Mouse (Mus musculus): Measurements from ENCODE around the gene Card11.

Gene Card11

DNA sequence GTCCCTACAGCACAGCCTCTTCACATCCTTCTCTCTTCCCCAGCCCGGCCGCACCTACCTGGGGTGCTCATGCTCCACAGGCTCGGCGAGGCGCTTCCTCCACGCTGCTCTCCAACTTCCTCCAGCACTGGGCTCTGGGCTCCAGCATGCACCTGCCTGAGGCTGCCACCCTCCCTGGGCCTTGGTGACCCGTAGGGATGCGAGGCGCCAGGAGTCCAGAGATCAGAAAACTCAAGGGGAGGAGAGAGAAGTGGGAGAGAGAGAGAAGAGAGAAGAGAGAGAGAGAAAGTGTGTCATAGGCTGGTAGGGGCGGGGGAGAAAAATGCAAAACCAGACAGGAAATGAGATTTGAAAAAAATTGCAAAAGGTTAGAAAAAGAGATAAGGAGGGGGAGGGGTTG is at the start of gene Card11:
Gene Card11, minus strand, starts transcription at position 234 of the 400 bp plus-strand sequence.
- no peak for DNase-seq

DNA sequence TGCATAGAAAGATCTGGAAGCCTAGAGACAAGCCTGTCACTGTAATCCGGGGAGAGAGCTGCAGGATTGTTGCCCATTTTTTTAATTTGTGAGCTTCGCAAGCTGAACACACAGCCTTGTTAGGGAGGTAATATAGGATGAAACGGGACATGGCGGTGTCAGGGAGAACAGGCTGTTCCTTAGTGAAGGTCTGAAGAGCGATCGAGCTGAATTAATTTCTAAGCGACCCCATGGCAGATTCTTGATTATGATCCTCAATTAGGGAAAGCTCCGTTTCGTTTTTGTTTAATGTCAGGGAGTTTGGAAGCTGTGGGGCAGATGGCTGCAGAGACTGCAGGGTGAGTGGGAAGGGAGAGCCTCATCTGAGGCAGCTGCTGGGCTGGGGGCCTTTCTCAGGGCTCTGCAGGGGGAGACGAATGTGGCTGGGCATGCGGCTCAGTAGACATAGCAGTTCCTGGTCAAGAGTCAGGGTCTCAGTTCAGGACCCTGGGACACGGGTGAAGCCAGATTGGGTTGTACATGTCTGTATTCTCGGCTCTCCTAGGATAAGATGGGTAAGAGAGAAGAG is 47.4 kb upstream of the Card11 start:
- DNase-seq = no peak

DNA sequence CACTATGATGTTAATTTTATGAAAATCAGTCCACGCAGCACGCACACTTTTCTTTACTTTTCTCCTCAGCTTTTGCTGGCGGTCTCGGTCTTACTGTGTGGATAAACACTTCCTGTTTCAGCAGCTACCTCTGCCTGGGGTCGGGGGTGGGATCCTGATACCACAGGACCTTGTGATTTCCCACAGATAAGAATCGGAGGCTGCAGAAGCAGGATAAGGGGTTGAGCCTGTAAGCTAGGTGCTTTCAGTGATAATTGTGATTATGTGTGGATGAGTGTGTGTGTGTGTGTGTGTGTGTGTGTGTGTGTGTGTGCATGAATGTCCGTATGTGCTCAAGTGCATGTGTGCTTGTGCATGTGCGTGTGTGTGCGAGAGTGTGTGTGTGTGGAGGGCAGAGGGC is 44.6 kb upstream of the Card11 start:
- DNase-seq = no peak

DNA sequence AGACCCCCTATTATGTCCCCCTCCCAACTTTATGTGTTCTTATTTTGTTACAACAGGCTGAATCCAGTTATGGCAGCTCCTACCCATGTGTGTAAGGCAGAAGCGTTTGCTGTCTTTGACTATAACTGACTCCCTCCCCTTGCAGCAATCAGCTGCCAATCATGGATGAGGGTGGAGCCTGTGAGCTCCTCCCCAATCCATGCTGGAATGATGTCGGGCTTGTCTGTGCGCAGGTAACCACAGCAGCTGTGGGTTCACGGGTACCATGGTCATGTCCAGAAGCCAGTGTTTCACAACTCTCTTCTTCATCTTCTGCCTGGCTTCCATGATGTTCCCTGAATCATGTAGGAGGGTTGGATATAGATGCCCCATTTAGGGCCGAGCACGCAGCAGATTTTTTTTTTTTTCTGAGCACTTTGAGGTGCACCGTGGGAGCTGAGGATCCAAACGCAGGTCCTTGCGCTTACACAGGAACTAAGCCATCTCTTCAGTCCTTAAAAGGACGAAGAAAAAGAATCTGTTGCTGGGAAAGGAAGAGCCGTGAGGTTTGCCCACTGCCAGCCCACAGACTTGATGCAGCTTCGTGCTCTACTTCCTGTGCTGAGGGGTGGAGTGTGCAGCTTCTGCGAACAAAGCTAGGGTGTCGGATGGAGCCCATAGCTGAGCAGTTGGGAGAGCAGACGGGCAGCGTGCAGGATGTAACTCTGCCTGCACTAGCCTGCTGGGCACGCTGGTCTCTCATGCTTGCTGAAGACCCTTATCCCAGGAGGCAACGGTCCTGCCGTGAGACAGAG is 43.5 kb upstream of the Card11 start:
- DNase-seq = no peak

DNA sequence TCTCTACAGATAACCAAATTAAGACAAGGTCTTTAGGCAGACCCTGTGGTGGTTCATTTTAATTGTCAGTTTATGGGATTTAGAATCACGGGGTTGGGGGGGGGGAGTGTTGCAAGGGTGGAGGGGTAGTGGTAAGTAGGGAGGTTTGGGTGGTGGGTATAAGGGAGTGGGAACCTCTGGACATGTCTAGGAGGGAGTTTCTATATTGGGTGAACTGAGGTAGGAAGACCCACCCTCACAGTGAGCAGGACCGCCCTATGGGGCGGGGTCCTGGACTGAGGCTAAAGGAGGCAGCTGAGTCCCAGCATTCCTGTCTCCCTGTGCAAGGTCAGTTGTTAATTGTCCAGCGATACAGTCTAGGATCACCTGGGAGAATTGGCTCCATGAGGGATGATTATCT is 42.0 kb upstream of the Card11 start:
- no peak for DNase-seq

DNA sequence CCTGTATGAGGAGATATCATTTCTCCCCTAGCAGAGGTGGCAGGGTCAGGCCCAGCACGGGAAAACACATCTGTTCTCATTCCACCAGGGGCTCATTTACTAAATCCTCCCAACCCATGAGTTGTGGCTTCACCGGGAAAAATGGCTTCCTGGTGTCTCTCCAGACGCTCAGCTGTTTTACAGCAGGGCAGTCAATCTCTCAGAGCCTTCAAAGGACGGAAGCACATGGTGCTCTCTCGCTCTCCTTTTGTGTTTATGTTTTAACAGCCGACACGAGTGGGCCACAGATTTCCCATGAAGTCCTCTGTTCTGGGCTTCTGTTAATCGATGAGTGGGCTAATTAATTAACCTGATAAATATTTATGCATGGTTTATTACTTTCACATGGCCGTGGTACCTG is 40.5 kb upstream of the Card11 start:
- no peak for DNase-seq

DNA sequence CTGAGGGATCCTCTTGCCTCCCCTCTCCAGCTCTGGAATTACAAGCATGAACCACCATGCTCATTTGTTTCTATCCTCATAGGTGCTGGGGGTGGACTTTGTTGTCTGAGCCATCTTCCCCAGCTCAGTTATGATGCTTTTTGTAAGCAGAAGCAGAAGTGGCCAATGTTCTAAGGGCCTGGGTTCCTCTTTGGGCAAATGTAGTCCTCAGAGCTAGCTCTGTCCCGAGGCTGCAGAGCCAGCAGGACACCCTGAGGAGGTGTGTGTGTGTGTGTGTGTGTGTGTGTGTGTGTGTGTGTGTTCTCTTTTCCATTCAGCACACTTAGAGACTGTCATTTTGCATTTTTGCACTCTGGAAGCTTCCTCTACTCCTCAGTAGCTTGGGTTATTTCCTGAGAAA is 38.0 kb upstream of the Card11 start:
- no peak for DNase-seq

DNA sequence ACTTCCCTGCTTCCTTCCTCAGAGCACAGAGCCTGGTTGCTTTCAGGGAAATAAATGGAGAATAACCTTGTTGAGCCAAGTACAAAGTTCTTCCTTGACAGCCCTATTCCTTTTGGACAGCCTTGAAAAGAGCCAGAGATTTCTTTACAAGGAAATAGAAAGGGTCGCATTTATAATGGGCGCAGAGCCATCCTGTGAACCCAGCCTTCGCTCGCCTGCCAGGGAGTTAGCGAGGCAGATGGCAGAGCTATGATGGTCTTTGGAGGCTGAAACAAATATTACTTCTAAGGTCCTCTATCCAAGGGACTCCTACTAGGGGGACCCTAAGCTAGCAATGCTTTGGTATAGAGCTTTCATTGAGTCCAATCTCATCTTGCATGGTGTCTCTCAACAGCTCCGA is 35.0 kb upstream of the Card11 start:
- no peak for DNase-seq

DNA sequence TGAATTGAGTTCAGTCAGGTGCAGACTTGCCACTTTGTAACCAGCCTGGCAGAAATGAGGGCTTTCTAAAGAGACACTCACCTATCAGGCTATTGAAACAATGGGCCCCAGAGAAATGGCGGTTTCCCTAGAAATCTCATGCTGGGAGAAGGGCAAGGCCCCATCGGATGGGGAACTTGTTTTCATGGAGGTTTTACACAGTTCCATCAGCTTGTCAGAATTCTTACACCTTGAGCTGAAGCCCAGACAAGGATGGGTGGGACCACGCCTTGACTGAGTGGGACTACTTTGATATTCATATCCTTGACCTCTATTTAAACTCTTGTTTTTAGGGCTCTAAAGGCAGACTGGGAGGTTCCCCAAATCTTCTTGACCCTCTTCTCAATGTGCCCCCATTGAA is 33.9 kb upstream of the Card11 start:
- no peak for DNase-seq

DNA sequence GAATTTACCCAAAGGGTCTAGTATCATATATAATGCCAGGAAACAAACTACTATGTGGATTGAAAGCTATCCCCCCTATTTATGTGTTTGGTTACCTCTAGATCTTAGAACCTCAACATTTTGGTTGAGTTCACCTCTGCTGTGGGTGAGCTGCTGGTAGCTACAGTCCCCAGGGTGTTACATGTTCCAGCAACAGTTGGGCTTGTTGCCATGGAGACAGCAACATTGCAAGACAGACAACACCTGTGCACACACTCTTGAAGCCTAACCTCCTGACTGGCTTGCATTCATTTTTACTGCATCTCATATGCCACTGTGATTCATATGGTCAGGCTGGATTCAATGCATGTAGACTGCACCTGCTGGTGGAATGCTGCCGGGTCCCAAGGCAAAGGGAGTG is 32.6 kb upstream of the Card11 start:
- no peak for DNase-seq

DNA sequence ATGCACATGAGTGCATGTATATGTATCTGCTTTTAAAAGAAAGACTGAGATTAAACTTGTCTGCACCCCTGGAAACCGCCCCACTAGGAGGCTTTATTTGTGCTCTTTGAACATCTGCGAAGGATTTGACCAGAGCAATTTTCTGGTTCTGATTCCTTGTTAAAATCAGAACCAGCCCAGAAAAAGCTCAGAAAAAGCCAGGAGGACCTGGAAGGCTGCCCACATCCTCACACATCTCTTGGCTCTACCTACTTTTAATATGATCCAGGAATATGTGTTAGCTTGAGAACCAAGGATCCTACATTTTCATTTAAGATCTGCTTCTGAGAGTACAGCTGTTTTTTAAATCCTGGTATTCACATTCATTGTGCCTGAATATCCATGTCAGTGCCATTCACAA is 29.0 kb upstream of the Card11 start:
- no peak for DNase-seq

DNA sequence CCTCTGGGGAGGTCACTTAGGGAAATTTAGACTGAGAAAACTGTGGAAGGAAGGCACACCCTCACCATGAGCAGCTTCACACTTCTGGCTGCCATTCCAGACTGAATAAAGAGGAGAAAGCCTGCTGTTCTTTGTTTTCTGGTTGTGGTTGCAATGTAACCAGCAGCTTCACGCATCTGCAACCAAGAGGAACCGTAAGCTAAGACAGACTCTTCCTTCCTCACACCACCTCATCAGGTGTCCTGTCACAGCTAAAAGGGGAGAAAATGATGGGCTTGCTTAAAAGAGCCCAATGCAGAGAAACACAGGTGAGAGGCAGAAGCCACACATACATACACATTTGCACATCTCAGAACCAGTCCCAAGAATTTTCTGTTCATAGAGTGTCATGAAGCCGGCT is 25.3 kb upstream of the Card11 start:
- DNase-seq = no peak

DNA sequence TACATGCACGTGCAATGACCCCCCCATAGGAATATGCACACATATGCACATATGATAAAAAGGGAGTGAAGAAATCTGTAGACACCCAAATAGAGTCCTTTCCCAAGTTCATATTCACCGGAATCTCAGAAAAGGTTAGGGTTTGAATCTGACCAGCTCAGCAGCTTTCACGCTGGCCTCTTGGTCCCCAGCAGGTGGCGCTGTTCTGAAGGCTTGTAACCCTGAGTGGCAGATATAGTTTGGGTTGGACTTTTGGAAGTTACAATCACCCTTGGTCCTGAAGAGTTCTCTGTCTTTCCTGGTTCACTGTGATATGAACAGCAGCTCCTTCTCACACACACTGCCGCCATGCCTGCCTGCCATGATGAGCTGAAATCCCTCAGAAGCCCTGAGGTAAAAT is 24.1 kb upstream of the Card11 start:
- no peak for DNase-seq

DNA sequence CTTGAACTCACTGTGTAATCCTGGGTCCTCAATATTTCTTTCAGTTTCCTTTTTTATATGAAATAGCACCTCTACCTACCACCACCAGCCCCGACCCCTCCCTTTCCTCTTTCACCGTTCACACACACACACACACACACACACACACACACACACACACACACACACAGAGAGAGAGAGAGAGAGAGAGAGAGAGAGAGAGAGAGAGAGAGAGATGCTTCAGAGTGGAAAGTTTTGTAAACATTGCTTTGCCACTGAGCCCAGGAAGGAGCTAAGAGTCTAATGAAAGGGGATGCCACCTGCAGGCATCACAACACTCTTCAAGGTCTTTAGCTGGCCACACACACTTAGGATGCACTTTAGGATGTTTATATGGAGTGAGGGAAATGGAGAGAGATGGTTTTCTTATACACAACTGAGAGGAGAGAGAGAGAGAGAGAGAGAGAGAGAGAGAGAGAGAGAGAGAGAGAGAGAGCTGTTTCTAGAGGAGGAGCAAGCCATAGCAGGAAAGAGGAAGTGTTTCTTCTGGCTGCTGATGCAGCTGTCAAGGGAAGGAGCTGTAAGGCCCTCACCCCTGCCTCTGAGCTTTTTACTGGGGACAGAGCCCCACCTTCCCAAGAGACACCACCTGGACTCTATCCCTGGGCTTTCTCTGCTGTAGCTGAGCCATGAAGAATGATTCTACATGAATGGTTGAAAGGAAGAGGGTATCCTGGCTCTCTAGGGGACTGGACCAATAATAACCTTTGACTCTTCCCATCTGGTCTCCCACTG is 17.7 kb upstream of the Card11 start:
- DNase-seq = no peak

DNA sequence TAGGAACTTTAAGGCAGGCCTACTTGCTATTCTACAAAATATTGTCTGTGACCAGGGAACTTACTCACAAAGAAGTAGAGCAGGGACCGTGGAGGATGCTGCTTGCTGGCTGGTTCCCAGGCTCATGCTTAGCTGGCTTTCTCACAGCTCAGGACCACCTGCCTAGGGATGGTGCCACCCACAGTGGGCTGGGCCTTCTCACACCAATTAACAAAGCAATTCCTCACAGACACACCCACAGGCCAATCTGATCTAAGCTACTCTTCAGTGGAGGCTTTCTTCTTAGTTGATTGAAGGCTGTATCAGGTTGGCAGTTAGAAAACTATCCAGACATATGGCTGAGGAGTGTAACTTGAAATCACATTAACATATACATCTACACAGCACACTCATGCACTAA is 15.7 kb upstream of the Card11 start:
- DNase-seq = no peak

DNA sequence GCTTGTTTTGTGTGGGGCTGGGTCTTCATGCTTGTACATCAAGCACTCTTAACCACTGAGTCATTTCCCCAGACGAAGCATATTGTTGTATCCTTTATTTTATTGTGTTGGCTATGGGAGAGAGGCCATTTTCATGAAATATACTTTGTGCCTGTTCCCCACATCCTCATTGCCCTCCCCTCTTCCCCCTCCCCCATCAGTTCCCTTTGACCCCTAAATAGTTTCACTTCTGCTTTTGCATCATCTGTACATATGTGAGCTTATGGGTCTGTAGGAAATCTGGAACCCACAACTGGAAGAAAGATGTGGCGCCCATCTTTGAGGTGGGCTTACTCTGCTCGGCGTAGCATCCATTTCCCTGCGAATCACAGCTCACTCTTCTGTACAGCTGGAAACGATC is 13.8 kb upstream of the Card11 start:
- no peak for DNase-seq

DNA sequence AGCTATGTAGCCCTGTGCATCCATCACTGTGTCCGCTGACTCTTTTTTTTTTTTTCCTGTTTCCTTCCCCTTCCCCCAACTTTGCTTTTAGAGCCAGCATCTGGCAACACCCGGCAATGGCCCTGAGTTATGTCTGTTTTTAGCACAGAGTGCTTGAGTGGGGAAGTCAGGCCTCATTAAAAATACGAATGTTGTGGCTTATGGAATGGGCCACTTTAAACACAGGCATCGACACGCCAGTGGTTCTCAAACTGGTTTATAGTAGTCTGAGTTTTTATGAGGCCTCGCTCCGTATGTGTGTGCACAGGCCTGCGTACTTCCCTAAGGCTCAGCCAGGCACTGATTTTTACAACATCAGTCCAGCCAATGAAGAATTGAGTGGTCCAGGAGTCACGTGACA is 13.1 kb upstream of the Card11 start:
- DNase-seq = peak; percentile 29

DNA sequence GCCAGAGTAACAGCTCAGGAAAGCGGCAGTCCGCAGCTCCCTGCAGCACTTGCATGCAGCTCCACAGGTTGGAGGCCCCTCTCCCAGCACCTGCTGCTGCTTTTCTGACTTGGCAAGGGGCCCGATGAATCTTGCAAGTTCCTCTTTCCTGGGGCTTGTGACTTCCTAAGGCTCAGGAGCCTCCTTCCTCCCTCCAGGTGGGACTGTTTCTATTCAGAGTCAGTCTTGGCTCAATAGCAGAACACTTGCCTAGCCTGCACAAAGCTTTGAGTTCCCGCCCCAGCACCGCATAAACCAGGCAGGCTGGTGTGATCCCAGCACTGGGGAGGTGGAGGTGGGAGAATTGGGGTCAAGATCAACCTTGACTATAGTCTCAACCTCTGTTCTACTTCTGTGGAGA is 5.1 kb upstream of the Card11 start:
- no peak for DNase-seq

DNA sequence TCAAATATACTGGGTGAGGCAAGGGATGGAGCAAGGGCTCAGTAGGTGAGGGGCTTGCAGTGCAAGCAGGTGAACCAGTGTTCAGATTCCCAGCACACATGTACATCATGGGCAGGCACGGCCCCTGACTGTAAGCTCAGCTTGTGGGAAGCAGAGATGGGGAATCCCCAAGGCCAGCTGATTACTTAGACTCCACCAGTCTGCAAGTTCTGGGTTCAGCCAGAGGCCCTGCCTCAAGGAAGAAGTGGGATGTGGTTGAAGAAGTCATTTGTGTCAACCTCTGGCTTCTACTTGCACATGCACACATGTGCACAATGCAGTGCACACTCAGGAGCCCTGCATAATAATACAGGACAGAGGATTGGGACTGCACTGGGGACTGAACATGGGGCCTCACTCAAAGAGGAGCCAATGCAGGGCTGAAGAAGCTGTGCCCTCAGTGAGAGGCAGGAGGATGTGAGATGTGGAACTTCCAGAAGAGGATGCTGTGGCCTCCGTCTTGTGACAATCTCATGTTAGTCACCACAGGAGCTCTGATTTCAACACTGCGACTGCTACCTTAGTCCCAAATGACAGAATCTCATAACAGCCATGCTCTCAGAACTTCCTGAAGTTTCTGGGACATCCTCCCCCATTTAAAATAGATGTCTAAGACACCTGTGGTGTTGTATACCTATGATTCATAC is 3.8 kb upstream of the Card11 start:
- no peak for DNase-seq

DNA sequence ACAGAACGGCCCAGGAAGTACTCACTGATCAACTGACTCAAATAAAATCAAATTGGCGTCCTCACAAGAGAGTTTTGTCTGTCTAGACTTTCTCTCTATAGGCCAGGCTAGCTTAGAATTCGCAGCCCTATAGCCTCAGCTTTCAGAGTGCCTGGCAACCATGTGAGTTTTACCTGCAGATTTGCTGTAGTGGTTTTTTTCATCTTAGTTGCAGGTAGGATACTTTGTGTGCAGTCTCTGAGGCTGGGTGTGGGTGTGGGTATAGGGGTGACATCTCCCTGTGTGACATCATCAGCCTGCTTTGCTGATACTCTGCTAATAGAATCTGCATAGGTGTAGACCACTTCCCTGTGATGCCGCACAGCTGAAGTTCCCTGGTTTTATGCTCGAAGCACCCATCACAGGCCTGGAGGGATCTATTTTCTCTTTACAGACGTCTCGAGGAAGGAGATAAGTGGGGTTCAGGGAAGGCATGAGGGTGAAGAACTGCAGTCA is 1.2 kb downstream of the Card11 start:
- no peak for DNase-seq

DNA sequence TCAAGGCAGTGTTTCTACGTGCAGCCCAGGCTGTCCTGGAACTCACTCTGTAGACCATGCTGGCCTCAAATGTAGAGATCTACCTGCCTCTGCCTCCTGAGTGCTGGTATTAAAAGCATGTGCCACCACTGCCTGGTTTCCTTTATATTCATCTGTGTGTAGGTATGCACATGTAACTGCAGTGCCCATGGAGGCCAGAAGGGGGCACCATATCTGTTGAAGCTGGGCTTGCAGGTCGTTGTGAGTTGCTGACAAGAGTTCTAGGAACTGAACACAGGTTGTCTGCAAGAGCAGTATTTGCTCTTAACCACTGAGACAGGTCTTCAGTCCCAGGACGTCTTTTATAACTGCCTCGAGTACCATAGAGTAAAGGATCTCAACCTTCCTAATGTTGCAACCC is 2.6 kb downstream of the Card11 start:
- DNase-seq = no peak

DNA sequence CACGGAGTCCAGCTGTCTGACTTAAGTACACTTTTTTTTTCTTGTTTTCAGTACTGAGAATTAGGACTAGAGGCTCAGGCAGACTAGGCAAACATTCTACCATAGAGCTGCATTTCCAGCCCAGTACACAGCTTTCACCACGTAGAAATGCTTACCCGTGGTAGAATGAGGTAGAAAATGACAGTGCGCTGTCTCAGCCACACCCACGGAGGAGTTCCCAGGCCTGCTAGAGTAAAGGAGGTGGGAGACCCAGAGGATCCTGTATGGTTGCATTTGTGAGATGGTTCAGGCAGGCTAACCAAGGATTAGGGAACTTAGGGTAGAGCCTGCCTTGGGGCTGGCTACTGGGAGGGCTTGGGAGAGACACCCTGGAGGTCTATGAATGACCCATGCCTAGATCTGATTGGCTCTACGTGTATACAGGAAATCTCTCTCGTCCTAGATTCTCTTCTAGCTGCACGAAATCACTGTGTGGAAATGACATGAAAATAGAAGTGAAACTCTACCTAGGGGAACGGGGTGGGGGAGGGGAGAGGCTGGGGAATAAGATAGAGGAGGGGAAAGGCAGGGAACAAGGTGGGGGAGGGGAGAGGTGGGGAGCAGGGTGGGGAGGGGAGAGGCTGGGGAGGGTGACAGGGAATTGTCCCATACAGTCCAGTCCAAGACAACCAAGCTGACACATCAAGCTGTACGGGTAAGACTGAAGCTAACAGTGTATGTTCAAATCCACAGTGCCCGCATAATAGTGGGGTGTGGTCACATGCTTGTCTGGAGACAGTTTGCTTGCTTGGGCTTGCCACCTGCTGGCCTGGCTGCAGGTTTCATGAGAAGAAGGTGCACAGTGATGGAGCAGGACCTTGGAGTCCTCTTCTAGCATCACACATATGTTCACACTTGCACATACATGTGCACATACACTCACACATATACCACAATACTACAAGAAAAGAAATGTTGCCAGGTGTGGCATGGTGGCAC is 8.0 kb downstream of the Card11 start:
- no peak for DNase-seq
